14 mouse cellular contexts compared by ENCODE assay signal in genomic region chr5:65479681-65480445, GRCm38 (mm10). TPM values are rescaled to one million over a fixed set of nuclear protein-coding genes. Genes with fewer than 3 reads are reported as not detected.
DNase-seq lines count a peak whose midpoint lies in the region; ATAC-seq and TF ChIP-seq lines count a peak whose summit lies in the region.
"Had no signal": no experiment of that assay in that cellular context is flagged by ENCODE, and none has a peak within 500 bp of the region (broad histone marks: within the 10 kb centered on the region; RNA-seq: fewer than 3 reads in every experiment).

No protein-coding gene starts in this region.

- TF ChIP-seq POLR2A in embryonic fibroblast, embryonic 13.5 days (IDR thresholded peaks at IDR 0.05; ENCODE audit: low read depth, low read length), result no peak

- H3K4me3 ChIP-seq in heart, embryonic 10.5 days, result no peak overlapping the region
- no peak overlapping the region for H3K4me3 ChIP-seq in embryonic fibroblast, embryonic 13.5 days (ENCODE audit: insufficient read depth, low read length)
- no peak overlapping the region for H3K4me3 ChIP-seq in liver, embryonic 16.5 days (ENCODE audit: low read depth, low read length)
- H3K4me3 ChIP-seq in forebrain, embryonic 10.5 days, result no peak overlapping the region
- H3K4me3 ChIP-seq: hindbrain, embryonic 15.5 days had no signal

- no peak overlapping the region for H3K9ac ChIP-seq in liver, embryonic 16.5 days (ENCODE audit: low read depth, low read length)
- H3K9ac ChIP-seq: hindbrain, embryonic 15.5 days had no signal

- H3K36me3 ChIP-seq in heart, embryonic 10.5 days, result no peaks in the 10 kb centered on the region
- H3K36me3 ChIP-seq in liver, embryonic 16.5 days (ENCODE audit: control insufficient read depth, insufficient read depth), result no peaks in the 10 kb centered on the region
- no peaks in the 10 kb centered on the region for H3K36me3 ChIP-seq in forebrain, embryonic 10.5 days (replicated peaks)
- H3K36me3 ChIP-seq: hindbrain, embryonic 15.5 days had no signal

- peak; percentile 67 for ATAC-seq in liver, embryonic 16.5 days (ENCODE audit: low read depth)

- peak overlapping the region; percentile 69 for H3K27ac ChIP-seq in heart, embryonic 10.5 days
- peak overlapping the region; percentile 23; the same call in 1 of the 2 replicates for H3K27ac ChIP-seq in embryonic fibroblast, embryonic 13.5 days (ENCODE audit: insufficient read depth, low read length)
- H3K27ac ChIP-seq in liver, embryonic 16.5 days (ENCODE audit: low read length), result peak overlapping the region; percentile 64
- H3K27ac ChIP-seq in forebrain, embryonic 10.5 days, result no peak overlapping the region
- H3K27ac ChIP-seq: hindbrain, embryonic 15.5 days had no signal

- H3K9me3 ChIP-seq in heart, embryonic 10.5 days, result no peaks in the 10 kb centered on the region
- H3K9me3 ChIP-seq in liver, embryonic 16.5 days (replicated peaks; ENCODE audit: control insufficient read depth, low read length), result no peaks in the 10 kb centered on the region
- no peaks in the 10 kb centered on the region for H3K9me3 ChIP-seq in forebrain, embryonic 10.5 days
- H3K9me3 ChIP-seq: hindbrain, embryonic 15.5 days had no signal

- no peak overlapping the region for H3K4me2 ChIP-seq in liver, embryonic 16.5 days (ENCODE audit: low read depth, low read length)
- H3K4me2 ChIP-seq: hindbrain, embryonic 15.5 days had no signal

- H3K27me3 ChIP-seq in heart, embryonic 10.5 days (ENCODE audit: insufficient read depth, poor library complexity, severe bottlenecking), result no peaks in the 10 kb centered on the region
- H3K27me3 ChIP-seq in liver, embryonic 16.5 days (ENCODE audit: control insufficient read depth, insufficient read depth, low read depth, low read length), result no peaks in the 10 kb centered on the region
- no peaks in the 10 kb centered on the region for H3K27me3 ChIP-seq in forebrain, embryonic 10.5 days (ENCODE audit: poor library complexity, severe bottlenecking)
- H3K27me3 ChIP-seq: hindbrain, embryonic 15.5 days had no signal

- TF ChIP-seq CTCF in embryonic fibroblast, embryonic 13.5 days (IDR thresholded peaks at IDR 0.05; ENCODE audit: borderline replicate concordance, insufficient read depth, low read length), result no peak

- no peak for DNase-seq in heart, embryonic 10.5 days (ENCODE audit: low spot score)
- DNase-seq in heart, adult 9 months (ENCODE audit: low spot score in 2 of 2), result no peak
- peak; percentile 12 to 47 for DNase-seq in lung, adult 18-20 months
- DNase-seq in lung, postnatal 14 days, result no peak
- DNase-seq in forebrain, embryonic 10.5 days (ENCODE audit: extremely low spot score, low spot score), result no peak
- DNase-seq in kidney, adult 8-10 months, result no peak
- DNase-seq: adrenal gland, postnatal 10 days; cerebellum, adult 8-10 months; embryo, embryonic 11 days; gastrocnemius, postnatal 25 days; kidney, postnatal 25 days had no signal

- 89% methylated on average over 9 of the region's 9 CpGs for WGBS in heart, embryonic 10.5 days
- WGBS in liver, embryonic 16.5 days (ENCODE audit: insufficient replicate concordance), result 64% methylated on average over 9 of the region's 9 CpGs
- 96% methylated on average over 9 of the region's 9 CpGs for WGBS in forebrain, embryonic 10.5 days

- H3K4me1 ChIP-seq in heart, embryonic 10.5 days, result peaks cover 21% of the 10 kb centered on the region
- H3K4me1 ChIP-seq in embryonic fibroblast, embryonic 13.5 days (ENCODE audit: control insufficient read depth, insufficient read depth, low read length), result peaks cover 18% of the 10 kb centered on the region
- H3K4me1 ChIP-seq in liver, embryonic 16.5 days (ENCODE audit: control insufficient read depth, low read depth, low read length), result peaks cover 20% of the 10 kb centered on the region
- no peaks in the 10 kb centered on the region for H3K4me1 ChIP-seq in forebrain, embryonic 10.5 days
- H3K4me1 ChIP-seq: hindbrain, embryonic 15.5 days had no signal

RNA-seq across cellular contexts. Expression of gene Gm43552, which starts 12.8 kb away (rescaled TPM):
- not detected in 2 replicates for polyA plus RNA-seq in heart, embryonic 10.5 days (2016; fragmentation: Nextera tagmentation; extraction: Ambion mirVana)
- not detected in 2 replicates for polyA plus RNA-seq in embryonic fibroblast, embryonic 13.5 days (2011; ENCODE audit: insufficient read length, low read depth, missing spikeins)
- not detected in 2 replicates for polyA plus RNA-seq in liver, embryonic 16.5 days (2015; fragmentation: Nextera tagmentation; extraction: Ambion mirVana)
- polyA plus RNA-seq in forebrain, embryonic 10.5 days (2016; fragmentation: Nextera tagmentation; extraction: Ambion mirVana), result not detected in 2 replicates
- polyA plus RNA-seq: hindbrain, embryonic 15.5 days had no signal

RNA-seq across cellular contexts. Expression of gene Ugdh, which starts 44.1 kb away (rescaled TPM):
- 99.8 and 135 TPM in 2 replicates for polyA plus RNA-seq in heart, embryonic 10.5 days (2016; fragmentation: Nextera tagmentation; extraction: Ambion mirVana)
- 127 and 148 TPM in 2 replicates for polyA plus RNA-seq in embryonic fibroblast, embryonic 13.5 days (2011; ENCODE audit: insufficient read length, low read depth, missing spikeins)
- 26.8 and 31.8 TPM in 2 replicates for polyA plus RNA-seq in liver, embryonic 16.5 days (2015; fragmentation: Nextera tagmentation; extraction: Ambion mirVana)
- 62.9 and 64.5 TPM in 2 replicates for polyA plus RNA-seq in forebrain, embryonic 10.5 days (2016; fragmentation: Nextera tagmentation; extraction: Ambion mirVana)

RNA-seq across cellular contexts. Expression of gene Smim14, which starts 57.1 kb away (rescaled TPM):
- polyA plus RNA-seq in heart, embryonic 10.5 days (2016; fragmentation: Nextera tagmentation; extraction: Ambion mirVana), result 99.0 and 106 TPM in 2 replicates
- polyA plus RNA-seq in embryonic fibroblast, embryonic 13.5 days (2011; ENCODE audit: insufficient read length, low read depth, missing spikeins), result 110 and 112 TPM in 2 replicates
- 52.8 and 57.8 TPM in 2 replicates for polyA plus RNA-seq in liver, embryonic 16.5 days (2015; fragmentation: Nextera tagmentation; extraction: Ambion mirVana)
- polyA plus RNA-seq in forebrain, embryonic 10.5 days (2016; fragmentation: Nextera tagmentation; extraction: Ambion mirVana), result 50.2 and 50.8 TPM in 2 replicates

RNA-seq across cellular contexts. Expression of gene Ube2k, which starts 57.2 kb away (rescaled TPM):
- 170 and 199 TPM in 2 replicates for polyA plus RNA-seq in heart, embryonic 10.5 days (2016; fragmentation: Nextera tagmentation; extraction: Ambion mirVana)
- 179 and 180 TPM in 2 replicates for polyA plus RNA-seq in embryonic fibroblast, embryonic 13.5 days (2011; ENCODE audit: insufficient read length, low read depth, missing spikeins)
- 64.6 and 68.9 TPM in 2 replicates for polyA plus RNA-seq in liver, embryonic 16.5 days (2015; fragmentation: Nextera tagmentation; extraction: Ambion mirVana)
- polyA plus RNA-seq in forebrain, embryonic 10.5 days (2016; fragmentation: Nextera tagmentation; extraction: Ambion mirVana), result 200 and 207 TPM in 2 replicates

Comparison
In these comparisons a context has a peak if more than half of its experiments do, and no peak if none do; other contexts are left out.
1. DNase-seq: peak in lung, adult 18-20 months (2 of 2); none in heart, embryonic 10.5 days (single experiment), heart, adult 9 months (0 of 2), lung, postnatal 14 days (single experiment), forebrain, embryonic 10.5 days (single experiment) and kidney, adult 8-10 months (0 of 2).